Mouse (Mus musculus): Measurements from ENCODE around the gene Tnfaip8l2. TPM values are rescaled to one million over a fixed set of nuclear protein-coding genes. Genes with fewer than 3 reads are reported as not detected.

The Tnfaip8l2 gene
- polyA plus RNA-seq (2015; fragmentation: Nextera tagmentation; extraction: Ambion mirVana) = 2.5 and 3.6 TPM in 2 replicates

GRCm38 (mm10) chr3:95141952-95142616, at the start of gene Tnfaip8l2:
Gene Tnfaip8l2, minus strand, starts transcription at chr3:95142360.
- Histone ChIP-seq H3K4me3 (no peak within 1 kb of the TSS), H3K9me3 (no peaks in the 10 kb centered on the region), H3K27me3 (no peaks in the 10 kb centered on the region), H3K27ac (replicated peaks) (no peak within 1 kb of the TSS), H3K36me3 (peaks cover 12% of the 10 kb centered on the region), H3K9ac (replicated peaks) (no peak within 1 kb of the TSS), H3K4me1 (no peaks in the 10 kb centered on the region), H3K4me2 (replicated peaks) (no peak within 1 kb of the TSS)
- WGBS = 83% methylated on average over 10 of the region's 10 CpGs
- peak; percentile 44; the same call in 1 of the 2 replicates for ATAC-seq (replicated peaks)

- H3K27me3 ChIP-seq = no peaks in the 10 kb centered on the region
- no peak overlapping the region for H3K4me2 ChIP-seq (replicated peaks)
- 90% methylated on average over 6 of the region's 6 CpGs for WGBS
- no peak for ATAC-seq (replicated peaks)
- H3K4me3 ChIP-seq = no peak overlapping the region
- no peak overlapping the region for H3K27ac ChIP-seq (replicated peaks)
- peaks cover 44% of the 10 kb centered on the region for H3K36me3 ChIP-seq
- H3K9ac ChIP-seq (replicated peaks) = no peak overlapping the region
- H3K4me1 ChIP-seq = no peaks in the 10 kb centered on the region
- H3K9me3 ChIP-seq = no peaks in the 10 kb centered on the region
These were observed 44.7 kb upstream of the Tnfaip8l2 start for GRCm38 (mm10) chr3:95186888-95187287.

DNA sequence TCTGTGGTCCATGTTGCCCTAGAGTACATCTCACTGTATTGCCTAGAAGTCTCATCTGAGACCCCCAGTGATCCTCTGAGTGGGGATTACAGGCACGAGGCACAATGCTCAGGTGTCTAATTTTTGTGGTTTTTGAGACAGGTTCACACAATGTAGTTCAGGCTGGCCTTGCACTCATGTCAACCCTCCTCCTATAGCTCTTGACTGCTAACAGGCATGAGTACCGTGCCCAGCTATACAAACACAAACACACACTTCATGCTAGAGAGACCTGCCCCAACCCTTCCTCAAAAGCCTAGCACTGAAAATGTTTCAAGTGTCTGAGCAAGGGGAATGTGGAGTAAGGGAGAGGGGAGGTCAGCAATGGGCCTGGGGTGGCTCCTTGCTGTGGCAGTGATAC, 43.9 kb upstream of the Tnfaip8l2 start:
- Histone ChIP-seq H3K27me3 (no peaks in the 10 kb centered on the region), H3K4me1 (no peaks in the 10 kb centered on the region), H3K36me3 (peaks cover 44% of the 10 kb centered on the region), H3K27ac (replicated peaks) (no peak overlapping the region), H3K9me3 (no peaks in the 10 kb centered on the region), H3K4me3 (no peak overlapping the region), H3K9ac (replicated peaks) (no peak overlapping the region), H3K4me2 (replicated peaks) (no peak overlapping the region)
- no peak for ATAC-seq (replicated peaks)
- 93% methylated on average over 2 of the region's 2 CpGs for WGBS

DNA sequence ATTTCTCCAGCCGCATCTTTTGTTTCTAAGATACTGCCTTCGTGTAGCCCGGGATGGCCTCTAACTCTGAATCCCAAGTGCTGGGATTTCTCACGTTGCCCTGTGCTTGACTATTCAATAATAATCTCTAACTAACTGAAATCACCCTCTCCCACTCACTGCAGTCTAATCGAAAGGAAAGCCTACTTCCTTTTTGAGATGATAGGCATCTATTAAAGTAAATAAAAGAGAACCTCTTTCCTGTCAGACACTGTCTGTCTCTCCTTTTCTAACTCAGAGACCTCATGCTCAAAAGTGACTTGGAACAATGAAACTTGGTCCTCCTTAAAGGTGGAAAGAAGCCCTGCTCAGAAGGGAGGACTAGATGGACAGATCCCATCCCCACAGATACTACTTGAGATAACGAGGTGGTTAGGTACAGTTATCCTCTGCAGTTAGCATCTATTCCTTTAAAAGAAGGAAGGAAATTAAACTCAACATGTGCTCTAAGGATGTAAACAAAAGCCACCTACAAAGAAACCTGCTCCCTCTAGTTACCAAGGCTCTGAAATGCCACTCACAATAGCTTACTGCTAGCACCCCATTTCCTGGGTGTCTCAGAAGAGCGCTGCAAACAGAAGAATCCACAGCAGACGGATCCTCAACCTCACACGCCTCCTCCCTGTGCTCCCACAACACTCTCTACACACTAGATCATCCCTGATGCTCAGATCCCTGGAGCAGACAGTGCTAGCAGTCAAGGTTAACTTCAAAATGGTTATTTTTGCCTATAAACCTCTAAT, 42.8 kb upstream of the Tnfaip8l2 start:
- H3K4me1 ChIP-seq = no peaks in the 10 kb centered on the region
- peaks cover 39% of the 10 kb centered on the region for H3K36me3 ChIP-seq
- no peak overlapping the region for H3K27ac ChIP-seq (replicated peaks)
- no peaks in the 10 kb centered on the region for H3K9me3 ChIP-seq
- no peak overlapping the region for H3K9ac ChIP-seq (replicated peaks)
- no peak overlapping the region for H3K4me3 ChIP-seq
- ATAC-seq (replicated peaks) = no peak
- H3K4me2 ChIP-seq (replicated peaks) = no peak overlapping the region
- H3K27me3 ChIP-seq = no peaks in the 10 kb centered on the region
- 91% methylated on average over 9 of the region's 9 CpGs for WGBS

- Histone ChIP-seq H3K27me3 (no peaks in the 10 kb centered on the region), H3K4me1 (no peaks in the 10 kb centered on the region), H3K27ac (replicated peaks) (no peak overlapping the region), H3K4me2 (replicated peaks) (no peak overlapping the region), H3K36me3 (peaks cover 13% of the 10 kb centered on the region; the same call in 1 of the 2 replicates), H3K9me3 (no peaks in the 10 kb centered on the region), H3K4me3 (no peak overlapping the region), H3K9ac (replicated peaks) (no peak overlapping the region)
- no peak for ATAC-seq (replicated peaks)
- WGBS = 58% methylated on average over 1 of the region's 1 CpGs
These were observed 39.7 kb upstream of the Tnfaip8l2 start for GRCm38 (mm10) chr3:95181841-95182240.

- Histone ChIP-seq H3K4me1 (no peaks in the 10 kb centered on the region), H3K4me3 (no peak overlapping the region), H3K4me2 (replicated peaks) (no peak overlapping the region), H3K27me3 (no peaks in the 10 kb centered on the region), H3K27ac (replicated peaks) (no peak overlapping the region), H3K9me3 (no peaks in the 10 kb centered on the region), H3K9ac (replicated peaks) (no peak overlapping the region), H3K36me3 (peaks cover 3% of the 10 kb centered on the region; the same call in 1 of the 2 replicates)
- 75% methylated on average over 3 of the region's 3 CpGs for WGBS
- no peak for ATAC-seq (replicated peaks)
These were observed 37.7 kb upstream of the Tnfaip8l2 start for GRCm38 (mm10) chr3:95179890-95180289.

DNA sequence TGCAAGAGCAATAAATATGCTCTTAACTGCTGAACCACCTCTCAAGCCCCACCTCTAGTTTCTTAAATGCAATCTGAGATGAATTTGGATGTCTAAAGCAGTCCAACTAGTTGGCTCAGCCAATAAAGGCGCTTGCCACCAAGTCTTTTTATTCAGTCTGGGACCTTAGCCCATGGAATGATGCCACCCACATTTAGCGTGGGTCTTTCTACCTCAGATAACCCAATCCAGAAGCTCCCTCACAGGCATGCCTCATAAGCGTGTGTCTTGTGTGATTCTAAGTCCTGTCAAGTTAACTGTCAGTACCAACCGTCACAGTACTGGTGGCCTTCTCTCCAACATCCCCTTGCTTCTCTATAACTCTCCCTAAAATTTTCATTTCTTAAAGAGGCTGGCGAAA, 36.8 kb upstream of the Tnfaip8l2 start:
- H3K9ac ChIP-seq (replicated peaks) = no peak overlapping the region
- ATAC-seq (replicated peaks) = no peak
- no peak overlapping the region for H3K4me3 ChIP-seq
- WGBS = 75% methylated on average over 5 of the region's 5 CpGs
- H3K4me1 ChIP-seq = peaks cover 2% of the 10 kb centered on the region
- no peaks in the 10 kb centered on the region for H3K9me3 ChIP-seq
- H3K27ac ChIP-seq (replicated peaks) = no peak overlapping the region
- no peaks in the 10 kb centered on the region; the same call in 1 of the 2 replicates for H3K27me3 ChIP-seq
- peaks cover 1% of the 10 kb centered on the region; the same call in 1 of the 2 replicates for H3K36me3 ChIP-seq
- H3K4me2 ChIP-seq (replicated peaks) = no peak overlapping the region

DNA sequence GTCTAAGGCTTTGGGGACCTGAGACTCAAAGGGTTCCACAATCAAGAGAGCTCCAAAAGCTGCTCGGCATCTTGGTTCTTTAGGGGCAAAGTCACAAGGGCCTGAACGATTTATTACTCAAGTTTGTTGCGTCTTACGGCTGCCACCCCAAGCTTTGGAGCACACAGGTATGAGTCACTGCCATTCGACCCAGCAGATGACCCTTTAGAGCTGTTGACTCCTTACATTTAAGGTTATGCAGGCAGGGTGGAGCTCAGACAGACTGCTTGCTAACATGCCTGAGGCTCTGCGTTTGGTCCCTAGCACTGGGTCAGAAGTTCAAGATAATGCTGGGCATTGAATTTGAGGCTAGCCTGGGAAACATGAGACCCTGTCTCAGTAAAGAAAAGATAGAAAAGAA, 35.4 kb upstream of the Tnfaip8l2 start:
- Histone ChIP-seq H3K36me3 (peaks cover 11% of the 10 kb centered on the region), H3K9me3 (no peaks in the 10 kb centered on the region), H3K4me1 (peaks cover 12% of the 10 kb centered on the region), H3K9ac (replicated peaks) (no peak overlapping the region), H3K4me2 (replicated peaks) (no peak overlapping the region), H3K27me3 (peaks cover 7% of the 10 kb centered on the region), H3K27ac (replicated peaks) (no peak overlapping the region), H3K4me3 (no peak overlapping the region)
- ATAC-seq (replicated peaks) = no peak
- WGBS = 83% methylated on average over 6 of the region's 6 CpGs

- 53% methylated on average over 3 of the region's 3 CpGs for whole genome bisulfite sequencing
- H3K9ac ChIP-seq (replicated peaks) = no peak overlapping the region
- no peak overlapping the region for H3K4me2 ChIP-seq (replicated peaks)
- no peaks in the 10 kb centered on the region for H3K9me3 ChIP-seq
- no peak for ATAC-seq (replicated peaks)
- H3K4me1 ChIP-seq = peaks cover 15% of the 10 kb centered on the region
- H3K27me3 ChIP-seq = peaks cover 18% of the 10 kb centered on the region
- no peak overlapping the region for H3K27ac ChIP-seq (replicated peaks)
- no peak overlapping the region for H3K4me3 ChIP-seq
- peaks cover 22% of the 10 kb centered on the region for H3K36me3 ChIP-seq
These were observed 34.3 kb upstream of the Tnfaip8l2 start for GRCm38 (mm10) chr3:95176500-95176899.

- Histone ChIP-seq H3K4me2 (replicated peaks) (peak overlapping the region; percentile 35; the same call in 1 of the 2 replicates), H3K9ac (replicated peaks) (peak overlapping the region; percentile 33; the same call in 1 of the 2 replicates), H3K9me3 (no peaks in the 10 kb centered on the region), H3K27ac (replicated peaks) (no peak overlapping the region; the same call in 1 of the 2 replicates), H3K4me3 (no peak overlapping the region), H3K36me3 (peaks cover 45% of the 10 kb centered on the region), H3K27me3 (peaks cover 40% of the 10 kb centered on the region), H3K4me1 (peaks cover 15% of the 10 kb centered on the region)
- 4% methylated on average over 16 of the region's 16 CpGs for WGBS
- peak; percentile 39; the same call in 1 of the 2 replicates for ATAC-seq (replicated peaks)
These were observed 31.9 kb upstream of the Tnfaip8l2 start for GRCm38 (mm10) chr3:95174011-95174592.

- peaks cover 15% of the 10 kb centered on the region for H3K4me1 ChIP-seq
- peaks cover 52% of the 10 kb centered on the region for H3K36me3 ChIP-seq
- peak overlapping the region; percentile 35 for H3K4me2 ChIP-seq (replicated peaks)
- 4% methylated on average over 58 of the region's 58 CpGs for WGBS
- peak overlapping the region; percentile 33; the same call in 1 of the 2 replicates for H3K9ac ChIP-seq (replicated peaks)
- peak overlapping the region; percentile 18; the same call in 1 of the 2 replicates for H3K4me3 ChIP-seq
- no peak overlapping the region; the same call in 1 of the 2 replicates for H3K27ac ChIP-seq (replicated peaks)
- no peaks in the 10 kb centered on the region for H3K9me3 ChIP-seq
- 0 out of 2 replicates have a peak, but pooled peaks have one; percentile 20 for ATAC-seq (replicated peaks)
- H3K27me3 ChIP-seq = peaks cover 43% of the 10 kb centered on the region
These were observed 31.2 kb upstream of the Tnfaip8l2 start for GRCm38 (mm10) chr3:95173256-95173949.

Measured in forebrain, embryonic 15.5 days (tissue).